Mouse (Mus musculus): ENCODE results near the gene Tbl1xr1. TPM values are rescaled to one million over a fixed set of nuclear protein-coding genes. Genes with fewer than 3 reads are reported as not detected.

The Tbl1xr1 gene
- 100 to 1,000 TPM; 129 to 139 TPM for total RNA-seq (2021)
- long read RNA-seq, experiment 1, full-length matches to known transcripts, result 12 of 33 reads
- long read RNA-seq, experiment 1, partial matches to known transcripts, result 2 of 33 reads
- long read RNA-seq, experiment 1, other reads (novel, unspliced or antisense), result 19 of 33 reads
- long read RNA-seq, experiment 2, full-length matches to known transcripts, result 9 of 18 reads
- long read RNA-seq, experiment 2, partial matches to known transcripts, result 0 of 18 reads
- long read RNA-seq, experiment 2, other reads (novel, unspliced or antisense), result 9 of 18 reads

DNA sequence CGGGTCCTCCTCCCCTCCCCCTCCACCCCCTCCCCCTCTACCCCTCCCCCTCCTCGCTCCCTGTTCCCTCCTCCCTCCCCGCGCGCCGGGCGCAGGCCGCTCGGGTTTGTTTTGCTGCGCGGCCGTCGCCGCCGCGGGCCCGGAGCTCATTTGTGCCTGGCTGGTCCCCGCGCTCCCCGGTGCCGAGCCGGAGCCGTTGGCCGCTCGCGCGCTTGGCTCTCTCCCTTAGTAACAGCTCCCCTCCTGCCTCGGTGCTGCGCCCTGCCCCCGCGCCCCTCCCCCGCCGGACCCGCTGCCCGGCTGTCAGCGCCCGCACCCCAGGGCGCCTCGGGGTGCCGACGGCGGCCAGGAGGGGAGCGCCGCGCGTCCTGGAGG, at the start of gene Tbl1xr1:
Gene Tbl1xr1 (plus strand): TSS at position 92 of the 375 bp plus-strand sequence.
- DNase-seq (ENCODE audit: extremely low spot score in 1 of 2, low spot score in 2 of 2), result peak; percentile 93 to 94
- Histone ChIP-seq H3K27ac (peak within 1 kb of the TSS; percentile 97), H3K4me3 (peak within 1 kb of the TSS; percentile 94)
- intact Hi-C loops (cut with DNase I), result loop anchor here (1.0 to 10.0 kb wide), 10 partner anchors 67 to 1421 kb away; no protein-coding TSS in a partner anchor
- no peak for TF ChIP-seq CTCF (IDR thresholded peaks at IDR 0.05)

DNA sequence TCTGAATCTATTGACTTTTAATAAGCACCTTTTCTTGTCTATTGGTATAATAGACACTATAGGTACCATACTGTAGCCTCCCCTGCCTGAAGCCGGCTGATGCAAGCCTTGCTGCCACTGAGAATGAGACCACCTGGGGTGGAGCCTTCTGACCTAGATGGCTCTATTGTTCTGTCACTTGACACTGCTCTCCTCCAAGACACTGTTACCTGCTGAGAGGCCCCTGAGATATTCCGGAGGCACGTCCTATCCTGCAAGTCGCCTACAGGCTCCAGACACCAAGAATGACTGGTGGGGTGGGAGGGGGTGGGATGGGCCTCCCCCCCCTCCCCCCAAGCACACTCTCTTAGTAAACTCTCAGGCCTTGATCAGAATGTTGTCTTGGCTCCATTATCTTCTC, 38.4 kb upstream of the Tbl1xr1 start:
- Histone ChIP-seq H3K27ac (no peak overlapping the region), H3K4me3 (no peak overlapping the region)
- no peak for TF ChIP-seq CTCF (IDR thresholded peaks at IDR 0.05)
- no peak for DNase-seq (ENCODE audit: extremely low spot score in 1 of 2, low spot score in 2 of 2)
- intact Hi-C loops (cut with DNase I), result no loop called here

DNA sequence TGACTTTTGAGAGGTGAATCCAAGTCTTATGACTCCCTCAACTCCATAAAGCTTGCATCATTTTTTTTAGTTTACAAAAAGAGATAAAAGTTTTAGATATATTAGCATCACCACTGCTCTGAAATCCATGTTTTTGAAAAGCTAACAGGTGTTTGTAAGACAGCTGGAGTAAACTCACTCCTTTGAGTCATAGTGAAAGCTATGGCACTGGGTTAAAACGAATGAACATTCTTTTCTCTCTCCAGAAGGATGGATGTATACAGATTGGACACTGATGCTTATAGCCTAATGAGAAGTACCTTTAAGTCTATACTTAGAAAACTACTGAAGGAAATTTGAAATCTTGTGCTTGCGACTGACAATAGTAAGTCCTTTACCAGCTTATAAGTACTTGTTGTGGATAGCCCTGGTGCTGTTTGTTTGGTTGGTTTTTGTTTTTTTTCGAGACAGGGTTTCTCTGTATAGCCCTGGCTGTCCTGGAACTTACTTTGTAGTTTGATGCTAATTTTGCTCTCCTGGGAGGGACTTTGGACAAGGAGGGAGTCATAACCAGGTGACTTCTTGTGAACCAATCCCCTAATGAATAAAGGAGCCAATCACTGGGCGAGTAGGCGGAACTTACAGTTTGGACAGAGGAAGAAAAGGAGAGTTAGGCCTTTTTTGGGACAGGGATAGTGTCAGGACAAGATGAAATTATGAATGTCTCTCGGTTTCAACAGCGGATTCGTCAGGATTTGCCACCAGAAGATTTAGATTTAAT, 37.2 kb upstream of the Tbl1xr1 start:
- Histone ChIP-seq H3K4me3 (no peak overlapping the region), H3K27ac (no peak overlapping the region)
- DNase-seq (ENCODE audit: extremely low spot score in 1 of 2, low spot score in 2 of 2), result no peak
- TF ChIP-seq CTCF (IDR thresholded peaks at IDR 0.05), result no peak
- intact Hi-C loops (cut with DNase I), result no loop called here

DNA sequence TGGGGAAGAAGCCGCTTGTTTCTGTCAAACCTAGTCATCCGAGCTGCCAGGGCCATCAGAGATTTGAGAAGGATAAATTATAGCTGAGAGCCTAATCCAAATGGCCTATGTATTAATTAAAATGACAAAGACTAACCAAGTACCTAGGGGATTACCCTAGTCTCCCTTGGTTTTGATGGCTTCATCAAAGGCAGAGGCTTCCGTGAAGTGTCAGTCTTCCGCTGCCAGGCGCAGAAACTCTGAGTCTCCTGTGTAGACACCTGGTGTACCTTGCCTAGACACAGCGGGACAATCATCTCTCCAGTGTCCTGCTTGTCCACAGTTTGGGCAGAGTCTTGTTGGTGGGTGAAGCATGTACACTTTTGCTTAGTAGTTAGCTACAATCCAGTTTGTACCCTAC, 35.8 kb upstream of the Tbl1xr1 start:
- H3K27ac ChIP-seq, result no peak overlapping the region
- DNase-seq (ENCODE audit: extremely low spot score in 1 of 2, low spot score in 2 of 2), result no peak
- no peak for TF ChIP-seq CTCF (IDR thresholded peaks at IDR 0.05)
- intact Hi-C loops (cut with DNase I), result no loop called here
- H3K4me3 ChIP-seq, result no peak overlapping the region

DNA sequence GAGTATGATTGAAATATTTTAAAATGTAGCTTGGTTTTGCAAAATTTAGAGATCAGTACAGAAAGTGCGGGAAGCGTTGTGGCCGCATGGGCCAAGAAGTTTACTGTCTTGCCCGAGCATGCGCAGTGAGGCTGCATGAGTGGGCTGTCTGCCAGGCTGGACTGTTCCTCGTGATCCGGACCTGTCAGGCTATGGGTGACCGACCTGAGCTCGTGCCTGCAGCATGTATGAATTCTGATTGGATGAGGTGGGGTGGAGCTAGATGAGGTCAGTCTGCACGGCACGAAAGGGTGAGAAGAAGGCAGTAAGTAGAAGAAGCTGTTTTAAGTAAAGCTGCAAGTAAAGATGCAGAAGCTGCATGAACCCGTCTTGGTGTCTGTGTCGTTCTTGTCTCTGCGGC, 29.2 kb upstream of the Tbl1xr1 start:
- intact Hi-C loops (cut with DNase I), result no loop called here
- no peak for DNase-seq (ENCODE audit: extremely low spot score in 1 of 2, low spot score in 2 of 2)
- no peak overlapping the region for H3K4me3 ChIP-seq
- no peak overlapping the region for H3K27ac ChIP-seq
- no peak for TF ChIP-seq CTCF (IDR thresholded peaks at IDR 0.05)

DNA sequence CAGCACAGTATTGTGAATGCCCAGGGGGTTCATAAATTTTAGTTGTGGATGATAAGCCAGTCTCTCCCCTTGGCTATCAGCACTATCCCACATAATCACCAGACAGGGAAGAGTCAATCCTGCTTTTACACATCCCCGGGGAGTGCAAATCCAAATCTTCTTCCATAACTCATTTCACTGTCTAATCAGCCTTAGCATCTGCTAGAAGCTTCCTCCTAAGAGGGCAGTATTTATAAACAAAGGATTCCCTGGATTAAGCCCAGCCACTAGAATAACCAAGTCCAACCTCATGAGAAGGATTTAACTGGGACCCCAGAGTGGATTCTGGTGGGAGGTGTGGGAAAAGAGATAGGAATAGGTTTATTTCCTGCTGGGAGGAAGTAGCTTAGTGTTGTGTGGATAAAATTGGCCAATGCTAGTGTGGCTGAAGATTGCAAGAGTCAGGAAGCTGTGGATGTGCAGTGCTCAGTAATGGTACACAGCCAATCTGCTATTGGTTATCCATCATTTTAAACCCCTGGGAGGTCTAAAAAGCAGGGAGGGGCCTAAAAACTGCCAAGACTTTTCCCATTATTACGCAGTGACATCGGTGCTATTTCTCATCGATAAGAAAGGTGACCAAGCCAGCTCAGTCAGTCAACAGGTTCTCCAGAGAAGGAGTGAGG, 19.7 kb upstream of the Tbl1xr1 start:
- TF ChIP-seq CTCF (IDR thresholded peaks at IDR 0.05), result no peak
- DNase-seq (ENCODE audit: extremely low spot score in 1 of 2, low spot score in 2 of 2), result no peak
- Histone ChIP-seq H3K27ac (no peak overlapping the region), H3K4me3 (no peak overlapping the region)
- intact Hi-C loops (cut with DNase I), result no loop called here

DNA sequence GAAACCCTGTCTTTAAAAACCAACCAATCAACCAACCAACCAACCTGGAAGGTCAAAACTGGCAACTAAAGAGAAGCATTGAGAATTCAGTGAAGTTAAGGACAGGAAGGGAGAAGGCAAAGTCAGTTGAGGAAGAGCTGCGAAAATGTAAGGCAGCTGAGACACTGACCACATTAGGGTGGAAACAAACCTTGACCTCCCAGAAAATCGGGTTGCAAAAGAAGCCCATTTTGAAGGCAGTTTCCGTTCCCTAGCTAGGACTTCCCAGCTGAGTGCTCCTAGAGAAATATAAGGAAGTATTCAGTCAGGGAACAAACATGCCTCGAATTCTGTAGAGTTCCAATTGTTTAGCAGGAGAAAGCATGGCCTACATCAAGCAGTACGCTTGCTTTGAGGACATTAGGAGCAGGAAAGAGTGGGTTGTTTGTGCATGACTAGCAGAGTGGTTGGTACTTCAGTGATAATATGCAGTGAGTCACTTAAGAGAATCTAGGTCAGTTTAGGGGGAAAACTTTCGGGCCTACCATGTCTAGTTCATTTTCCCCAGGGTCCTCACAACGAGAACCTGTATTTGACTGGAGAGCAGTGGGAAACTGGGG, 18.1 kb upstream of the Tbl1xr1 start:
- DNase-seq (ENCODE audit: extremely low spot score in 1 of 2, low spot score in 2 of 2), result no peak
- no peak overlapping the region for H3K4me3 ChIP-seq
- intact Hi-C loops (cut with DNase I), result no loop called here
- TF ChIP-seq CTCF (IDR thresholded peaks at IDR 0.05), result no peak
- no peak overlapping the region for H3K27ac ChIP-seq

DNA sequence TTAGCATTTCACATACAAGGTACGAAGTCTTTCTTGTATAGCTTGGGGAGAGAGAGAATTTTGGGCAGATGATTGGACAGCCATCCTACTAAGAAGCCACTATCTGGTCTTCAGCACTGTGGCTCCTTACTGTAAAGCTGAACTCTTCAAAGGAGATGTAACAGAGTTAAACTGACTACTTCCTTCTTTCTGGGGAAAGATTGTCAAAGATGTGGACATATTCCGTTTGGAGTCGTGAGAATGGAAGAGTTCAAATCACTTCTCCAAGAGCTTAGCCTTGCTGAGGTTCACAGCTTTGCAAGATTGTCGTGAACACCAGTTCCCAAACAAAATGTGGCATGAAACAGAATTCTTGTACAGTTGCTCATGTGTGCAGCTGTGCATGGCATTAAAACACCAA, 15.3 kb upstream of the Tbl1xr1 start:
- no peak overlapping the region for H3K4me3 ChIP-seq
- intact Hi-C loops (cut with DNase I), result no loop called here
- TF ChIP-seq CTCF (IDR thresholded peaks at IDR 0.05), result no peak
- H3K27ac ChIP-seq, result no peak overlapping the region
- DNase-seq (ENCODE audit: extremely low spot score in 1 of 2, low spot score in 2 of 2), result no peak

DNA sequence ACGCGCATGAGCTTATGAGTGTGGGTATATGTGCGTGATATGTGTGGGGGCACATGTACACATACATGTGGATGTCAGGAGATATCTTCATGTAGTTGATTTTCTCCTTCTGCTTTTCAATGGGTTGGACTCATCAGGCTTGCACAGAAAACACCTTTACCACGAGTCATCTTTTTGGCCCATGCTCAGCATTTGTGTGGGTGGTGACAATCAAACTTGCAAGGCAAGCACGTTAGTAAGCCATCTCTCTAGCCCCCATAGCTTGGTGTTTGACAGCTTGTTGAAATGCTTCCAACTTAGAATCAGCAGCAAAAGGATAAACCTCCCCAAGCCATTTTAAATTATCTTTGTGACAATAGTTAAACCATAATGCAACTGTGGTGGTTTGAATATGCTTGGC, 7.8 kb upstream of the Tbl1xr1 start:
- no peak for DNase-seq (ENCODE audit: extremely low spot score in 1 of 2, low spot score in 2 of 2)
- no peak for TF ChIP-seq CTCF (IDR thresholded peaks at IDR 0.05)
- H3K27ac ChIP-seq, result no peak overlapping the region
- H3K4me3 ChIP-seq, result no peak overlapping the region
- intact Hi-C loops (cut with DNase I), result no loop called here

DNA sequence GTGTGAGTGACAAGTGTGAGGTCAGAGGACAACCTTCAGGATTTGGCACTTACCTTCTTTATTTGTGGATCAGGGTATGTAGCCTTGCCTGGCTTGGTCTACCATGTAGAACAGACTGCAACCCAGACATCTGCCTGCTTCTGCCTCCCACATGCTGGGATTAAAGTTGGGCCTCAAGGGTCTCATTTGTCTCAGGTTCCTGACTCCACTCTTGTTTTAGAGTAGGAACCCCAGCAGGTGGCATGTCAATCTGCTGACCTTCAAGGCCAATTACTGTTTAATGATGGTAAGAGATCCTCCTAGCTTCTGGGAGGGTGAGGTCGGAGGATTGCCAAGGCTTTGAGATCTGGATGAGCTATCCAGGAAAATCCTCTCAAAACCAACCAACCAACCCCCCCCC, 2.5 kb upstream of the Tbl1xr1 start:
- DNase-seq (ENCODE audit: extremely low spot score in 1 of 2, low spot score in 2 of 2), result no peak
- intact Hi-C loops (cut with DNase I), result loop anchor here (10.0 kb wide), 1 partner anchor 429 kb away; no protein-coding TSS in a partner anchor
- Histone ChIP-seq H3K27ac (no peak overlapping the region), H3K4me3 (no peak overlapping the region)
- TF ChIP-seq CTCF (IDR thresholded peaks at IDR 0.05), result no peak

DNA sequence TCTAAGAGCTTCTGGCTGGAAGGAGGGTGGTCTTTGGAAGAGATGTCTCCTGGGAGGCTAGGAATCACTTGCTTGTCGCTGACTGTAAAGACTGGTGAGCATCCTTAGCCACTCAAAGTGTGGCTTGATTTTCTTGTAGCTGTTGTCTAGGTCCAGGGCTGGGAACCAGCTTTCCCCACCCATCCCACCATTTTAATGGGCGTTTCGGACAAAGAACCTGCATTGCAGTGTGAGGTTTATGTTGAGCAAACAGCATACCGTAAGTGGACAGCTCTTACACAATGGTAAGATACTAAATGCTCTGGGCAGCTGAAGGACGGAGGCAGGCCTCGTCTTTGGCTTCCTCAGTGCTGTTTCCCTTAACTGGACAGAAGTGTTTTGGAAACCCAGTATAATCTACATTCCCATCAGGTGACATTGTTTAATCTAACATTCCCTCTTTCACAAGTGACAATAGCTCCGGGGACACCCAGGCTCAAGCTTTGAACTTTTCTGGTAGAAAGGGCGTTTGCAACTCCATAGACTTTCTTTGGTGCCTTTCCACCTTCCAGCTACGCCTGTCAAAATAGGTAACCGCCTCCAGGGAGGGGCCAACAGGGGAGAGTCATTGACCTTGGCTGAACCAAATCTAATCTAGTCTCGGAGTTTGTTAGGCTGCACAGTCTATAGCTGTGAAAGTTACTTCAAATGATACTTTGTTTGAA, 1.7 kb upstream of the Tbl1xr1 start:
- H3K4me3 ChIP-seq, result peak overlapping the region; percentile 94
- intact Hi-C loops (cut with DNase I), result loop anchor here (5.0 to 10.0 kb wide), 4 partner anchors 118 to 512 kb away; no protein-coding TSS in a partner anchor
- H3K27ac ChIP-seq, result peak overlapping the region; percentile 97
- no peak for TF ChIP-seq CTCF (IDR thresholded peaks at IDR 0.05)
- DNase-seq (ENCODE audit: extremely low spot score in 1 of 2, low spot score in 2 of 2), result no peak

Data from left cerebral cortex, adult 2 months (tissue).